Mouse (Mus musculus) embryonic facial prominence, embryonic 13.5 days (tissue): ENCODE measurements around the gene Parva. TPM values are rescaled to one million over a fixed set of nuclear protein-coding genes. Genes with fewer than 3 reads are reported as not detected.

Experiments
- ATAC-seq: fragments of 200-750 bp; cut with Nextera tagmentation; 2 replicates; pipeline ENCODE4 v1.8.0; 2017; ENCODE audit warnings: low read depth; ENCODE audit not compliant: insufficient number of reproducible peaks, insufficient read depth, low FRiP score, low TSS enrichment
- H3K27ac ChIP-seq: fragments of 300-500 bp; sonication (generic); 2 replicates; pipeline ENCODE4 v1.5.1; 2015; ENCODE audit warnings: moderate library complexity, mild to moderate bottlenecking, inconsistent platforms
- H3K27me3 ChIP-seq: fragments of 300-500 bp; sonication (generic); 2 replicates; pipeline ENCODE4 v1.6.1; 2015; ENCODE audit warnings: mild to moderate bottlenecking, inconsistent platforms
- H3K36me3 ChIP-seq: fragments of 300-500 bp; sonication (generic); 2 replicates; pipeline ENCODE4 v1.6.1; 2015; ENCODE audit warnings: mild to moderate bottlenecking, inconsistent platforms
- H3K4me1 ChIP-seq: fragments of 300-500 bp; sonication (generic); 2 replicates; pipeline ENCODE4 v1.6.1; 2015; ENCODE audit warnings: inconsistent platforms
- H3K4me2 ChIP-seq: fragments of 300-500 bp; sonication (generic); 2 replicates; pipeline ENCODE4 v1.6.1; 2015; ENCODE audit warnings: moderate library complexity, mild to moderate bottlenecking, inconsistent platforms
- H3K4me3 ChIP-seq: fragments of 300-500 bp; sonication (generic); 2 replicates; pipeline ENCODE4 v1.5.1; 2015; ENCODE audit warnings: mild to moderate bottlenecking, inconsistent platforms
- H3K9ac ChIP-seq: fragments of 300-500 bp; sonication (generic); 2 replicates; pipeline ENCODE4 v1.6.1; 2015; ENCODE audit warnings: mild to moderate bottlenecking, inconsistent platforms
- H3K9me3 ChIP-seq: fragments of 300-500 bp; sonication (generic); 2 replicates; pipeline ENCODE4 v1.6.1; 2016; ENCODE audit warnings: inconsistent platforms
- WGBS: fragments of 180-500 bp; shearing (Covaris S2); methylation state at CpG from one replicate; pipeline ENCODE4 v1.1.7; 2015; ENCODE audit warnings: mixed read lengths; 5-methylcytosine and 5-hydroxymethylcytosine counted together
- polyA plus RNA-seq: library from polyadenylated mRNA; unstranded; fragments of >200 nt; fragmentation: Nextera tagmentation; extraction: Ambion mirVana; gene quantifications from 2 replicates; pipeline ENCODE4 v1.2.1, GENCODE M21; 2015

The Parva gene
- polyA plus RNA-seq, 1 experiment from 2014 or later, result 89.1 TPM

- Histone ChIP-seq H3K9ac (no peak overlapping the region), H3K36me3 (no peaks in the 10 kb centered on the region), H3K4me3 (no peak overlapping the region), H3K27me3 (no peaks in the 10 kb centered on the region), H3K4me1 (peaks cover 59% of the 10 kb centered on the region), H3K9me3 (no peaks in the 10 kb centered on the region), H3K4me2 (peak overlapping the region; percentile 34), H3K27ac (peak overlapping the region; percentile 89)
- 12% methylated on average over 14 of the region's 14 CpGs for WGBS
- no peak for ATAC-seq
Observed at GRCm38 (mm10) chr7:112473649-112474435, 46.5 kb downstream of the Parva start.

- Histone ChIP-seq H3K36me3 (no peaks in the 10 kb centered on the region), H3K27me3 (no peaks in the 10 kb centered on the region), H3K4me2 (no peak overlapping the region), H3K9me3 (no peaks in the 10 kb centered on the region), H3K4me1 (peaks cover 48% of the 10 kb centered on the region), H3K9ac (no peak overlapping the region), H3K4me3 (no peak overlapping the region), H3K27ac (peak overlapping the region; percentile 73)
- ATAC-seq, result no peak
- WGBS, result 46% methylated on average over 6 of the region's 6 CpGs
Observed at GRCm38 (mm10) chr7:112479116-112479515, 51.8 kb downstream of the Parva start.

GRCm38 (mm10) chr7:112481031-112481430 is 53.7 kb downstream of the Parva start:
- Histone ChIP-seq H3K4me2 (no peak overlapping the region), H3K4me1 (peaks cover 43% of the 10 kb centered on the region), H3K9me3 (no peaks in the 10 kb centered on the region), H3K27ac (peak overlapping the region; percentile 16; the same call in 1 of the 2 replicates), H3K27me3 (no peaks in the 10 kb centered on the region), H3K4me3 (no peak overlapping the region), H3K36me3 (no peaks in the 10 kb centered on the region), H3K9ac (no peak overlapping the region)
- ATAC-seq, result no peak
- 72% methylated on average over 1 of the region's 1 CpGs for WGBS

DNA sequence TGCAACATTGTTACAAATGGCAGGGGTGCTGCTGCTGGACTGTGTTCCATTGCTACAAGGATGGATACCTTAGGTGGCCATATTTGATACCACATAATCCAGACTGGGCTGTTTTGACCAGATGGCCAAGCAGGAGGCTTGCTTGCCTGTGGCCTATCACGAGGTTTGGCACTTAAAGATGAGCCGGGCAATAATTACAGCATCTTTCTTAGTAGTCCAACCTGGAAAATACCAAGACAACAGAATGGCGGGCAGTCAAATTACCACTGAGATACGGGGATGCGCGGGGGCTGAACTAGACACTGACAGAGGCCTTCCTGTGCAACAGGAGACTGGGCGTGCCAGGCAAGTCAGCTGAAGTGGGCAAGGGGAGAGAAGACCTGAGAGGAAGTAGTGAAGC is 55.3 kb downstream of the Parva start:
- Histone ChIP-seq H3K27ac (peak overlapping the region; percentile 72), H3K9me3 (no peaks in the 10 kb centered on the region), H3K4me3 (no peak overlapping the region)

DNA sequence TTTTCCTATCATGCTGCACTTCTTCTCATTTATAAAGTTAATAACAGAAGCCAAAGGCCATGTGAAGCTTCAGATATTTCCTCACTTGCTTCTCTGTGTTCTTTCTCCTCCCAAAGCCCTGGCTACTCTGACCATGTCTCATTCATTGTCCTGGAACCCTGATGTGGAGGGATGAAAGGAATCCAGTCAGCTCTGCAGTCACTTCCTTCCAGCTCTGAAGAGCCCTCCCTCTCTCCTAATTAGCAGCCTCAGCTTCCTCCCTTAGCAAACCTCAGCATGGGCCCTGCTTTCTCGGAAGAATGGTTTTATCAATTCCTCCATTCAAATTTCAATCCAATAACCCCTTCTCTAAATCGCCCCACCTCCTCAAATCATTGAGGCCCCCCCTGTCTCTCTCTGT is 56.1 kb downstream of the Parva start:
- Histone ChIP-seq H3K4me2 (no peak overlapping the region), H3K9me3 (no peaks in the 10 kb centered on the region), H3K9ac (no peak overlapping the region), H3K27ac (peak overlapping the region; percentile 72; the same call in 1 of the 2 replicates), H3K4me3 (no peak overlapping the region), H3K4me1 (peaks cover 43% of the 10 kb centered on the region), H3K27me3 (no peaks in the 10 kb centered on the region), H3K36me3 (no peaks in the 10 kb centered on the region)
- ATAC-seq, result no peak
- 30% methylated on average over 2 of the region's 2 CpGs for WGBS

More for the DNA sequence above, 55.3 kb downstream of the Parva start:
- H3K27me3 ChIP-seq, result no peaks in the 10 kb centered on the region
- H3K9ac ChIP-seq, result no peak overlapping the region
- H3K4me1 ChIP-seq, result peaks cover 43% of the 10 kb centered on the region
- 90% methylated on average over 7 of the region's 7 CpGs for WGBS
- no peak for ATAC-seq
- H3K4me2 ChIP-seq, result no peak overlapping the region
- H3K36me3 ChIP-seq, result no peaks in the 10 kb centered on the region

GRCm38 (mm10) chr7:112490825-112491224 is 63.5 kb downstream of the Parva start:
- no peak overlapping the region for H3K27ac ChIP-seq
- H3K4me2 ChIP-seq, result no peak overlapping the region
- no peak for ATAC-seq
- no peaks in the 10 kb centered on the region for H3K36me3 ChIP-seq
- H3K9ac ChIP-seq, result no peak overlapping the region
- 55% methylated on average over 2 of the region's 2 CpGs for WGBS
- H3K9me3 ChIP-seq, result no peaks in the 10 kb centered on the region
- peaks cover 20% of the 10 kb centered on the region for H3K4me1 ChIP-seq
- H3K27me3 ChIP-seq, result no peaks in the 10 kb centered on the region
- no peak overlapping the region for H3K4me3 ChIP-seq

GRCm38 (mm10) chr7:112491737-112492136 is 64.4 kb downstream of the Parva start:
- Histone ChIP-seq H3K4me2 (no peak overlapping the region), H3K9me3 (no peaks in the 10 kb centered on the region), H3K4me1 (peaks cover 25% of the 10 kb centered on the region), H3K4me3 (no peak overlapping the region), H3K27me3 (no peaks in the 10 kb centered on the region), H3K9ac (no peak overlapping the region), H3K36me3 (no peaks in the 10 kb centered on the region), H3K27ac (no peak overlapping the region)
- WGBS, result 56% methylated on average over 1 of the region's 1 CpGs
- ATAC-seq, result no peak

GRCm38 (mm10) chr7:112495950-112496349 is 68.6 kb downstream of the Parva start:
- H3K27me3 ChIP-seq, result no peaks in the 10 kb centered on the region
- no peak overlapping the region for H3K4me3 ChIP-seq
- H3K4me1 ChIP-seq, result peaks cover 51% of the 10 kb centered on the region
- no peak overlapping the region for H3K27ac ChIP-seq
- no peaks in the 10 kb centered on the region for H3K36me3 ChIP-seq
- WGBS, result 78% methylated on average over 8 of the region's 8 CpGs
- H3K9me3 ChIP-seq, result no peaks in the 10 kb centered on the region
- no peak overlapping the region for H3K4me2 ChIP-seq
- H3K9ac ChIP-seq, result no peak overlapping the region
- no peak for ATAC-seq

DNA sequence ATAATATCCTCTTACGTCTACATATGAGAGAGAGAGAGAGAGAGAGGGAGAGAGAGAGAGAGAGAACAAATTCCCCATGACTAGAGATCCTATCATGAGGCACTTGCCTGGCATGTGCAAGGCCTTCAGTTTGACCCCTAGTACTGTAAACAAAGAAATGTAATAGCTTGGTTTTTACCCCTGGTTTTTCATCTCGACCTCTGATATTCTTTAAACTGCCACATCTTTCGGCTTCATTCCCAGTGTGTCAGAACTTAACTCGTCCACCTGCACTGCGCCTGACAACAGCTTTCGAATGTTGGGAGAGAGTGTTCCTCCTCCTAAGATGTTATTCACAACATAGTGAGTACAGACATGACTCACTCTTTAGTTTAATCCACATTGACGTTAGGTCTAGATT is 69.6 kb downstream of the Parva start:
- no peaks in the 10 kb centered on the region for H3K9me3 ChIP-seq
- H3K4me2 ChIP-seq, result no peak overlapping the region
- no peaks in the 10 kb centered on the region for H3K36me3 ChIP-seq
- H3K4me3 ChIP-seq, result no peak overlapping the region
- H3K9ac ChIP-seq, result no peak overlapping the region
- H3K27me3 ChIP-seq, result no peaks in the 10 kb centered on the region
- H3K27ac ChIP-seq, result no peak overlapping the region
- H3K4me1 ChIP-seq, result peaks cover 55% of the 10 kb centered on the region
- ATAC-seq, result no peak
- 61% methylated on average over 7 of the region's 7 CpGs for WGBS

DNA sequence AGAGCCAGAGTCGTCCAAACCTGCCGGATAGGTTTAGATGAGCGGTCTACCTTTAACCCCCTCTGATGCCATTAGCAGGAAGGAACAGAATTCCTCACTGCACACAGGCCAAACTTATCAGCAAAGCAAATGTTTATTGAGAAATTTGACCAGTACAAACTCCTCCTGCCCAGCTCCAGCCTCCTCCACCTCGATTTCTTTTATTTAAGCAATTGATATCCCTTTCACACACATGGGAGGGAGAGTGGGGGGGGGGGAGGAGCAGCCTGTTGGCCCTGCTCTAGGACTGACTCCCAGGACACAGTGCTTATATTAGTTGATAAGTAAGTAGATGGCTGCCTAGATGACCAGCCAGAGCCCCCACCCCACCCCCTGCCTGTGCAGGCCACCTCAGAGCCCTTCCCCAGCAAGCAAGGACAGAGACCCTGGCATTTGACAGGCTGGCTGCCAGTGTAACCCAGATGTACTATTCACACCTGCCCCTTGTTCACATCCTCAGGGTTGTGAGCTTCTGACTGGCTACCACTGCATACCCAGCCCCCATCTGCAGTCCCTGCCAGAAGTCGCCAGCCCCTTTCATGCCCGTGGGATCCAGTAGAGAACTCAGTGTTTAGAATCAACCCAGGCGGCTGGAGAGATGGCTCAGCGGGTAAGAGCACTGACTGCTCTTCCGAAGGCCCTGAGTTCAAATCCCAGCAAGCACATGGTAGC is 71.4 kb downstream of the Parva start:
- no peak for ATAC-seq
- WGBS, result 49% methylated on average over 9 of the region's 9 CpGs
- Histone ChIP-seq H3K27ac (peak overlapping the region; percentile 86), H3K4me1 (peaks cover 73% of the 10 kb centered on the region), H3K9ac (no peak overlapping the region), H3K27me3 (no peaks in the 10 kb centered on the region), H3K4me2 (0 out of 2 replicates have a peak overlapping the region, but pooled peaks have one; percentile 14), H3K9me3 (no peaks in the 10 kb centered on the region), H3K4me3 (no peak overlapping the region), H3K36me3 (no peaks in the 10 kb centered on the region)

GRCm38 (mm10) chr7:112499453-112500133 is 72.3 kb downstream of the Parva start:
- peak overlapping the region; percentile 86 for H3K27ac ChIP-seq
- no peaks in the 10 kb centered on the region for H3K27me3 ChIP-seq
- H3K9ac ChIP-seq, result 0 out of 2 replicates have a peak overlapping the region, but pooled peaks have one; percentile 49
- peak overlapping the region; percentile 30; the same call in 1 of the 2 replicates for H3K4me2 ChIP-seq
- H3K4me1 ChIP-seq, result peaks cover 82% of the 10 kb centered on the region
- WGBS, result 41% methylated on average over 10 of the region's 10 CpGs
- H3K36me3 ChIP-seq, result no peaks in the 10 kb centered on the region
- ATAC-seq, result no peak
- H3K4me3 ChIP-seq, result no peak overlapping the region
- H3K9me3 ChIP-seq, result no peaks in the 10 kb centered on the region
